Mouse (Mus musculus) hindbrain, embryonic 14.5 days (tissue): ENCODE results near the gene Pde9a. TPM values are rescaled to one million over a fixed set of nuclear protein-coding genes. Genes with fewer than 3 reads are reported as not detected.

ENCODE experiments used
- ATAC-seq: fragments of 200-750 bp; cut with Nextera tagmentation; 2 replicates; pipeline ENCODE4 v1.8.0; 2017; ENCODE audit warnings: moderate number of reproducible peaks, mild to moderate bottlenecking, moderate TSS enrichment, moderate library complexity; ENCODE audit not compliant: low FRiP score
- DNase-seq: peaks from one replicate; pipeline ENCODE4 v3.0.0-alpha.2; 2015; ENCODE audit warnings: low spot score
- H3K27ac ChIP-seq: fragments of 300-500 bp; sonication (generic); 2 replicates; pipeline ENCODE4 v1.5.1; 2014; ENCODE audit warnings: mild to moderate bottlenecking, moderate library complexity
- H3K27me3 ChIP-seq: fragments of 300-500 bp; sonication (generic); 2 replicates; pipeline ENCODE4 v1.6.1; 2014; ENCODE audit warnings: mild to moderate bottlenecking, low read length, mixed read lengths; ENCODE audit not compliant: control insufficient read depth, insufficient read depth
- H3K36me3 ChIP-seq: fragments of 300-500 bp; sonication (generic); replicated peaks from 2 replicates; pipeline ENCODE4 v1.6.1; 2014; ENCODE audit not compliant: control insufficient read depth, insufficient read depth
- H3K4me1 ChIP-seq: fragments of 300-500 bp; sonication (generic); replicated peaks from 2 replicates; pipeline ENCODE4 v1.6.1; 2014; ENCODE audit warnings: antibody characterized with exemption, low read length, mixed read lengths; ENCODE audit not compliant: control insufficient read depth, insufficient read depth
- H3K4me2 ChIP-seq: fragments of 300-500 bp; sonication (generic); replicated peaks from 2 replicates; pipeline ENCODE4 v1.6.1; 2014; ENCODE audit warnings: mild to moderate bottlenecking, moderate library complexity
- H3K4me3 ChIP-seq: fragments of 300-500 bp; sonication (generic); replicated peaks from 2 replicates; pipeline ENCODE4 v1.5.1; 2014; ENCODE audit warnings: mild to moderate bottlenecking, low read length
- H3K9ac ChIP-seq: fragments of 300-500 bp; sonication (generic); 2 replicates; pipeline ENCODE4 v1.6.1; 2014
- H3K9me3 ChIP-seq: fragments of 300-500 bp; sonication (generic); 2 replicates; pipeline ENCODE4 v1.6.1; 2016; ENCODE audit warnings: low read length; ENCODE audit not compliant: control insufficient read depth
- WGBS: fragments of 180-500 bp; shearing (Covaris S2); extraction: QIAGEN DNeasy Blood & Tissue Kit; methylation state at CpG from one replicate; pipeline ENCODE4 v1.1.7; 2014; 5-methylcytosine and 5-hydroxymethylcytosine counted together
- polyA plus RNA-seq: library from polyadenylated mRNA; unstranded; fragments of >200 nt; fragmentation: Nextera tagmentation; extraction: Ambion mirVana; gene quantifications from 2 replicates; pipeline ENCODE4 v1.2.1, GENCODE M21; 2014

Gene Pde9a
- polyA plus RNA-seq, 1 experiment from 2014 or later: 32.6 TPM

- ATAC-seq (peak; percentile 95), DNase-seq (peak; percentile 99)
- peaks cover 20% of the 10 kb centered on the region for H3K36me3 ChIP-seq
- H3K4me1 ChIP-seq: peaks cover 27% of the 10 kb centered on the region
- H3K9me3 ChIP-seq: no peaks in the 10 kb centered on the region
- H3K27ac ChIP-seq: peak within 1 kb of the TSS; percentile 82
- peak within 1 kb of the TSS; percentile 83 for H3K4me2 ChIP-seq
- H3K4me3 ChIP-seq: peak within 1 kb of the TSS; percentile 91
- H3K9ac ChIP-seq: peak within 1 kb of the TSS; percentile 84
- no peaks in the 10 kb centered on the region for H3K27me3 ChIP-seq
- under 1% methylated on average over 42 of the region's 45 CpGs for WGBS
Observed at GRCm38 (mm10) chr17:31519946-31520838, 134.2 kb downstream of the Pde9a start, which contains the start of the genes Wdr4 and Ndufv3. Gene Wdr4, minus strand, starts transcription at chr17:31519980. Gene Ndufv3, plus strand, starts transcription at chr17:31520115.

- DNase-seq (peak; percentile 46), ATAC-seq (peak; percentile 22; the same call in 1 of the 2 replicates)
- Histone ChIP-seq H3K4me1 (peaks cover 27% of the 10 kb centered on the region), H3K9ac (peak overlapping the region; percentile 84), H3K4me2 (peak overlapping the region; percentile 83), H3K27me3 (no peaks in the 10 kb centered on the region), H3K9me3 (no peaks in the 10 kb centered on the region), H3K4me3 (peak overlapping the region; percentile 91), H3K27ac (peak overlapping the region; percentile 82), H3K36me3 (peaks cover 20% of the 10 kb centered on the region)
- 17% methylated on average over 3 of the region's 3 CpGs for WGBS
Observed at GRCm38 (mm10) chr17:31520895-31521294, 134.9 kb downstream of the Pde9a start.

GRCm38 (mm10) chr17:31521948-31522347, 135.9 kb downstream of the Pde9a start:
- H3K9me3 ChIP-seq: no peaks in the 10 kb centered on the region
- DNase-seq (no peak), ATAC-seq (no peak)
- H3K27ac ChIP-seq: peak overlapping the region; percentile 82; the same call in 1 of the 2 replicates
- no peak overlapping the region for H3K9ac ChIP-seq
- no peaks in the 10 kb centered on the region for H3K27me3 ChIP-seq
- no peak overlapping the region for H3K4me2 ChIP-seq
- H3K4me1 ChIP-seq: peaks cover 27% of the 10 kb centered on the region
- WGBS: 67% methylated on average over 6 of the region's 6 CpGs
- H3K36me3 ChIP-seq: peaks cover 24% of the 10 kb centered on the region
- H3K4me3 ChIP-seq: no peak overlapping the region

- DNase-seq (no peak), ATAC-seq (no peak)
- no peak overlapping the region for H3K9ac ChIP-seq
- H3K4me3 ChIP-seq: no peak overlapping the region
- 97% methylated on average over 4 of the region's 4 CpGs for WGBS
- H3K27me3 ChIP-seq: no peaks in the 10 kb centered on the region
- peaks cover 54% of the 10 kb centered on the region for H3K36me3 ChIP-seq
- H3K9me3 ChIP-seq: no peaks in the 10 kb centered on the region
- H3K4me1 ChIP-seq: peaks cover 19% of the 10 kb centered on the region
- H3K4me2 ChIP-seq: no peak overlapping the region
- no peak overlapping the region for H3K27ac ChIP-seq
Observed at GRCm38 (mm10) chr17:31525114-31525513, 139.1 kb downstream of the Pde9a start.

GRCm38 (mm10) chr17:31525816-31526215, 139.8 kb downstream of the Pde9a start:
- WGBS: 95% methylated on average over 3 of the region's 3 CpGs
- Histone ChIP-seq H3K9ac (no peak overlapping the region), H3K4me3 (no peak overlapping the region), H3K27me3 (no peaks in the 10 kb centered on the region), H3K4me1 (peaks cover 17% of the 10 kb centered on the region), H3K36me3 (peaks cover 61% of the 10 kb centered on the region), H3K27ac (no peak overlapping the region), H3K4me2 (no peak overlapping the region), H3K9me3 (no peaks in the 10 kb centered on the region)
- ATAC-seq (no peak), DNase-seq (no peak)

Other genes starting within 250 kb of the Pde9a start
- not detected in 2 replicates for gene Tff2, start 241.9 kb upstream of the Pde9a start, polyA plus RNA-seq
- not detected in 2 replicates for gene Tff1, start 220.9 kb upstream of the Pde9a start, polyA plus RNA-seq
- 0.11 TPM in 1 of 2 replicates, not detected in the other for gene Tmprss3, start 187.2 kb upstream of the Pde9a start, polyA plus RNA-seq
- not detected in 2 replicates for gene Ubash3a, start 178.3 kb upstream of the Pde9a start, polyA plus RNA-seq
- gene Rsph1, start 108.8 kb upstream of the Pde9a start, polyA plus RNA-seq: 3.5 and 5.0 TPM in 2 replicates
- gene Slc37a1, start 99.4 kb upstream of the Pde9a start, polyA plus RNA-seq: 10.4 and 11.6 TPM in 2 replicates
- 29.5 and 30.9 TPM in 2 replicates for gene Wdr4, start 133.8 kb downstream of the Pde9a start, polyA plus RNA-seq
- 441 and 514 TPM in 2 replicates for gene Ndufv3, start 133.9 kb downstream of the Pde9a start, polyA plus RNA-seq
- gene Pknox1, start 178.5 kb downstream of the Pde9a start, polyA plus RNA-seq: 47.3 and 47.5 TPM in 2 replicates